Mouse (Mus musculus) WW6 (cell line): ENCODE data around the gene Cdkn1c.
A peak's percentile ranks its signal among the peaks of the same experiment; 100 is the strongest.

Experiments
- DNase-seq: peaks from one replicate; pipeline ENCODE4 v3.0.0-alpha.2; 2013; ENCODE audit warnings: low read depth, low spot score

Gene Cdkn1c

GRCm38 (mm10) chr7:143460874-143461273, at the start of gene Cdkn1c:
Gene Cdkn1c, minus strand, starts transcription at chr7:143461050.
- DNase-seq = no peak

GRCm38 (mm10) chr7:143509566-143509965, 48.7 kb upstream of the Cdkn1c start:
- no peak for DNase-seq

- DNase-seq = no peak
These were observed 45.8 kb upstream of the Cdkn1c start for GRCm38 (mm10) chr7:143506675-143507074.

- DNase-seq = no peak
These were observed 45.4 kb upstream of the Cdkn1c start for GRCm38 (mm10) chr7:143506271-143506670.

GRCm38 (mm10) chr7:143505823-143506222, 45.0 kb upstream of the Cdkn1c start:
- DNase-seq = peak; percentile 80

- no peak for DNase-seq
These were observed 44.6 kb upstream of the Cdkn1c start for GRCm38 (mm10) chr7:143505411-143505810.

- no peak for DNase-seq
These were observed 43.1 kb upstream of the Cdkn1c start for GRCm38 (mm10) chr7:143503926-143504325.

- DNase-seq = peak; percentile 61
These were observed 41.8 kb upstream of the Cdkn1c start, which contains the start of gene Phlda2 for GRCm38 (mm10) chr7:143502418-143503200. Gene Phlda2, minus strand, starts transcription at chr7:143503150.

GRCm38 (mm10) chr7:143501643-143502417, 41.0 kb upstream of the Cdkn1c start:
- DNase-seq = no peak

- DNase-seq = no peak
These were observed 40.1 kb upstream of the Cdkn1c start for GRCm38 (mm10) chr7:143500912-143501311.

GRCm38 (mm10) chr7:143498584-143498983, 37.7 kb upstream of the Cdkn1c start:
- no peak for DNase-seq

GRCm38 (mm10) chr7:143495104-143495961, 34.5 kb upstream of the Cdkn1c start:
- DNase-seq = no peak

GRCm38 (mm10) chr7:143493616-143494126, 32.8 kb upstream of the Cdkn1c start:
- no peak for DNase-seq

- no peak for DNase-seq
These were observed 28.9 kb upstream of the Cdkn1c start for GRCm38 (mm10) chr7:143489735-143490134.

- DNase-seq = no peak
These were observed 21.7 kb upstream of the Cdkn1c start for GRCm38 (mm10) chr7:143482541-143482940.

- no peak for DNase-seq
These were observed 21.0 kb upstream of the Cdkn1c start for GRCm38 (mm10) chr7:143481806-143482387.

- DNase-seq = no peak
These were observed 19.6 kb upstream of the Cdkn1c start for GRCm38 (mm10) chr7:143480498-143480897.

GRCm38 (mm10) chr7:143477800-143478199, 16.9 kb upstream of the Cdkn1c start:
- no peak for DNase-seq

GRCm38 (mm10) chr7:143476702-143477335, 16.0 kb upstream of the Cdkn1c start:
- no peak for DNase-seq

GRCm38 (mm10) chr7:143475876-143476275, 15.0 kb upstream of the Cdkn1c start:
- no peak for DNase-seq

GRCm38 (mm10) chr7:143474811-143475210, 14.0 kb upstream of the Cdkn1c start:
- no peak for DNase-seq
